Mouse (Mus musculus): Measurements from ENCODE around the gene Abhd12b.

Gene Abhd12b

GRCm38 (mm10) chr12:70153842-70154241, at the start of gene Abhd12b:
Gene Abhd12b (plus strand): TSS chr12:70154142.
- no peak for DNase-seq (ENCODE audit: low spot score)

- DNase-seq (ENCODE audit: low spot score): no peak
These were observed 49.7 kb upstream of the Abhd12b start for GRCm38 (mm10) chr12:70104199-70104598.

- DNase-seq (ENCODE audit: low spot score): no peak
These were observed 49.0 kb upstream of the Abhd12b start for GRCm38 (mm10) chr12:70104776-70105420.

- no peak for DNase-seq (ENCODE audit: low spot score)
These were observed 48.1 kb upstream of the Abhd12b start for GRCm38 (mm10) chr12:70105885-70106284.

GRCm38 (mm10) chr12:70106508-70106907, 47.4 kb upstream of the Abhd12b start:
- DNase-seq (ENCODE audit: low spot score): no peak

- no peak for DNase-seq (ENCODE audit: low spot score)
These were observed 45.8 kb upstream of the Abhd12b start for GRCm38 (mm10) chr12:70108104-70108503.

GRCm38 (mm10) chr12:70109921-70110320, 44.0 kb upstream of the Abhd12b start:
- DNase-seq (ENCODE audit: low spot score): no peak

- no peak for DNase-seq (ENCODE audit: low spot score)
These were observed 43.4 kb upstream of the Abhd12b start for GRCm38 (mm10) chr12:70110375-70111116.

- no peak for DNase-seq (ENCODE audit: low spot score)
These were observed 42.9 kb upstream of the Abhd12b start for GRCm38 (mm10) chr12:70111117-70111366.

- DNase-seq (ENCODE audit: low spot score): peak; percentile 83
These were observed 42.4 kb upstream of the Abhd12b start for GRCm38 (mm10) chr12:70111367-70112089.

- DNase-seq (ENCODE audit: low spot score): no peak
These were observed 41.9 kb upstream of the Abhd12b start for GRCm38 (mm10) chr12:70112090-70112383.

- DNase-seq (ENCODE audit: low spot score): no peak
These were observed 40.6 kb upstream of the Abhd12b start, which contains the start of gene Nin for GRCm38 (mm10) chr12:70113351-70113750. Gene Nin (minus strand): TSS chr12:70113717.

- no peak for DNase-seq (ENCODE audit: low spot score)
These were observed 36.8 kb upstream of the Abhd12b start for GRCm38 (mm10) chr12:70117146-70117545.

- DNase-seq (ENCODE audit: low spot score): no peak
These were observed 35.1 kb upstream of the Abhd12b start for GRCm38 (mm10) chr12:70118721-70119345.

GRCm38 (mm10) chr12:70119552-70119951, 34.4 kb upstream of the Abhd12b start:
- no peak for DNase-seq (ENCODE audit: low spot score)

- DNase-seq (ENCODE audit: low spot score): no peak
These were observed 27.3 kb upstream of the Abhd12b start for GRCm38 (mm10) chr12:70126626-70127025.

- no peak for DNase-seq (ENCODE audit: low spot score)
These were observed 24.8 kb upstream of the Abhd12b start for GRCm38 (mm10) chr12:70129105-70129504.

- no peak for DNase-seq (ENCODE audit: low spot score)
These were observed 22.8 kb upstream of the Abhd12b start for GRCm38 (mm10) chr12:70131042-70131675.

- DNase-seq (ENCODE audit: low spot score): no peak
These were observed 19.2 kb upstream of the Abhd12b start for GRCm38 (mm10) chr12:70134627-70135235.

GRCm38 (mm10) chr12:70136185-70136756, 17.7 kb upstream of the Abhd12b start:
- DNase-seq (ENCODE audit: low spot score): no peak

- DNase-seq (ENCODE audit: low spot score): no peak
These were observed 16.8 kb upstream of the Abhd12b start for GRCm38 (mm10) chr12:70137095-70137494.

- DNase-seq (ENCODE audit: low spot score): no peak
These were observed 16.3 kb upstream of the Abhd12b start for GRCm38 (mm10) chr12:70137626-70138025.
